Mouse (Mus musculus): Measurements from ENCODE around the gene Phyh.
"Not testable (repeated sequence)": the region's sequence is repeated elsewhere in the genome, so short reads cannot be mapped to it uniquely, and the experiment has no call there.

Phyh gene

DNA sequence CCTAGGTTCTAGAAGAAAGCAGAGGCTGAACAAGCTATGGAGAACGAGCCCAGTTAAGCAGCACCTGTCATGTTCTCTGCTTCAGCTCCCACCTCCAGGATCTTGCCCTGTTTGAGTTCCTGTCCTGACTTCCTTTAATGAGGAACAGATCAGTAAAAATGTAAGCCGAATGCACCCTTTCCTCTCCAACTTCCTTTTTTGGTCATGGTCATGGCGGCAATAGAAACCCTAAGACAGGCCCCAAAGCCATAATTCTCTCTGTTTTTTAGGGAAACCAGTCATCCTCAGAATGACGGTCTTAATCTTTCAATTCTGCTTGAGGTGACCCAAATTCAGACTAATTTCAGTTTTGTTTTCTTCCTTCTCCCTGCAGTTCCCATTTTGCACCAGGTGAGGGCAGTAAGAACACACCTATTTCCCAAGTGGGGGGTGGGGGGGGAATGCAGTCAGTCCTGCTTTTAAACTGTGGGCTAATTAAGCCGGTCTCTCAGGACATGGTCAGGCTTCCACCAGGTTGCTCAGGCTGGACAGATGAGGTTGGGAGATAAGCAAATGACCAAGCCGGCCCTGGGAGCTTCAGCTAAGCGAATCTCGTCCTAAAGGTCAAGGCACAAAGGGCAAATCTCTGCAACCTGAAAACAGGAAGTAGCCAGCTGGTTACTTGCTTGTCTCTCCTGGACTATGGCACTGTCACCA lies 1.3 kb upstream of the Phyh start:
- DNase-seq, result peak; percentile 54 to 77

- no peak for DNase-seq
These were observed 2.2 kb downstream of the Phyh start for GRCm38 (mm10) chr2:4921019-4921418.

- no peak for DNase-seq
These were observed 3.8 kb downstream of the Phyh start for GRCm38 (mm10) chr2:4922476-4923164.

- DNase-seq, result no peak
These were observed 8.6 kb downstream of the Phyh start for GRCm38 (mm10) chr2:4927391-4927790.

- no peak for DNase-seq
These were observed 10.4 kb downstream of the Phyh start for GRCm38 (mm10) chr2:4929230-4929629.

- DNase-seq, result no peak
These were observed 15.7 kb downstream of the Phyh start for GRCm38 (mm10) chr2:4934516-4934915.

DNA sequence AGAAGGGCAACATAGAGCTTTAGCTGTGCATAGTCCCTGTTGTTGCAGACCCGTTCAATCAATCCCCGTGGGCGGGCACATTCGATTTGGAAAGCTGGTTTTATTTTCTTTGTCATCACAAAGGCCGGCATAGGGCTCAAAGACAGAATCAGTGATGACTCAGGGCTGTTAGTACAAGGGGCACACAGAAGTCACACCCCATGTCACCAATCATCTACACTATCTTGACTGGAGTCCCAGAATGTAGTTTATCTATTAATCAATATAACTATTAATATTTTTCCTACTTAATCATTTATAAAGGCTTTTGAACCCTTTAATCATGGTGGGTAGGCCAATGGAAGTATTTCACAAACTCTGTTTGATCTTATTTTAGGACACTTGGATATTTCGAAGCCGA lies 19.1 kb downstream of the Phyh start:
- no peak for DNase-seq

- DNase-seq, result no peak
These were observed 22.0 kb downstream of the Phyh start for GRCm38 (mm10) chr2:4940861-4941260.

- DNase-seq, result not testable (repeated sequence)
These were observed 30.9 kb downstream of the Phyh start for GRCm38 (mm10) chr2:4949691-4950090.

DNA sequence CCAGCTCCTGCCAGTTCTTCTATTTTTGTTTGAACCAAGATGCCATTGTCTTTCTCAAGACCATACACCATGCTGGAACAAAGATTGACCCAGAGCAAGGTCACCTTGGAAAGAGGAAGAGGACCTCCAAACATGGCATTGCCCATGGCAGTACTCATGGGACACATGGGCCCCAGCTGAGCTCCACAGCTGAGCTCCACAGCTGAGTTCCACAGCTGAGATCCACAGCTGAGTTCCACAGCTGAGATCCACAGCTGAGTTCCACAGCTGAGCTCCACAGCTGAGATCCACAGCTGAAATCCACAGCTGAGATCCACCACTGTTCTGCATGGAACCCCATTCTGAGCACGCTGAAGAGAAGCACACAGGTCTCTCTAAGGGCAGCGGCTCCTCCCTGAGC lies 32.2 kb downstream of the Phyh start:
- no peak for DNase-seq

- DNase-seq, result no peak
These were observed 35.5 kb downstream of the Phyh start for GRCm38 (mm10) chr2:4954216-4954760.

DNA sequence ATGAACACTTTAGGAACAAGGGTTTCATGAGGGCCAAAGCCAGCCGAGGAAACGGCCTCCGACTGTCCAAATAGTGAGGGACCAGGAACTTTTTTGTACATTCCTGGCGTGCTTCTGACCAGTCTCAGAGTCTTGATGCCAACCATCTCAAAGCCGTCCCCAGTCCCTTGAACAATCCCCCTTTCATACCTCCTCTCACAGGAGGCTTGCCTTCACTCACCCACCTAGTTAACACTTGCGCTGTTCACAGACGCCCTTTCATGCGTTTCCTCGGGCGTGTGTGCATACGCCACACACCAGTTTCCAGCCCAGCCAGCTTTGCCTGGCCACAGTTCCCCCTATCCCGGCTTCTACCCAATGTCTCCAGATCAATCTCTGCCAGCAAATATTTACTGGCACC lies 39.2 kb downstream of the Phyh start:
- DNase-seq, result no peak

DNA sequence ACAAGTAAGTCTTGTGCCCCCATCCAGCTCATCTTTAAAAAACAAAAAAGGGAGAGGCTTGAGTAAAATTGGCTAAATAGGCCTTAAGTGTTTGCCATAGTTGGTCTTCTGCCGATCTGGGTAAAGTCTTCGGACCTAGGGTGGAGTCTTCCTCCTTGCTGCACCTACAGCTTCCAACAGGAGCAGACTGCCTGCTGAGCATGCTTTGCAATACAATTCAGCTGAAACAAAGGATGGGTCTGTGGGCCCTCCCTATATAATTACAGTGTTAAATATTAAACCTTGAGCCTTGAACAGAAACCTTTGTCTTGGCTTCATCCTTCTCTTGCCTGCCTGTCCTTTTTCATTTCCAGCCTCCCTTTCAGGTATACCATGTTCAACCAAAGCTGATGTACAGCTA lies 49.0 kb downstream of the Phyh start:
- no peak for DNase-seq

- DNase-seq, result no peak
These were observed 50.3 kb downstream of the Phyh start for GRCm38 (mm10) chr2:4969083-4969482.

DNA sequence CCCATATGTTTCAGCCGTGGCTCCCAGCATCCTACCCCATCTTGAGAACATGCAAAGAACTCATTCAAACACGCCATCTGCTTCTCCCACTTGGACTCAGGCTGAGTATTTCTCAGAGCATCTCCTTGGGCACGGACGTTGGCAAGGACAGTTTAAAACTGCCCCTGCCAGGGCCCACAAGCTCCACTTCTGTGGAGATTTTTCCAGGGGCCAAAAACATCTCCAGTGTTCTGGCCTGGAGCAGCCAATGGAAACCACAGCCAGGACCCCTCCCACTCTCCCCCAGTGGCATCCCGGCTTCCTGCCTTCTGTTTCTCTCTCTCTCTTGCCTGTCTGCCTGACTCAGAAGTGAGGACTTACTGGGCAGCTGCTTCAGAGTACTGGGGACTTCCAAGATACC lies 57.0 kb downstream of the Phyh start, which contains the start of gene Ucma:
Gene Ucma, plus strand, starts transcription at position 316 of the 400 bp plus-strand sequence.
- DNase-seq, result peak in 1 of 2 experiments; percentile 5

DNA sequence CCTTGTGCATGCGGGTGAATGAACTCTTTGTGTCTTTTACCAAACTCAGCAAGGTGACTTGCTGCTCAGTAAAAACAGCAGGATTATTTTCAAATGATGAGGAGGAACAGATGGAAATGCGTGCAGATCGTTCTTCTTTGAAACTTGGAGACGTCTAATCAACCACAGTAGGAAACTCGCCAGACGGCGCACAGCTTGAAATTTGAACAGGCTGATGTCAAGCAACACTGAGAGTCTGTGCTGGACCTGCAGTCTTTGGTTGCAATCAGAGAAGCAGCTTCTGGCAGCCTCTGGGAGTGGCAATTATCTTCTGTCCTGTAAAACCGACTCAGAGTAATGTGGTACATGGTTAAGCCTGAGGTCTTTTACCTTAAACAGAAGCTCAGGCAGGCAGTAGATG lies 59.3 kb downstream of the Phyh start:
- DNase-seq, result no peak

- DNase-seq, result no peak
These were observed 65.2 kb downstream of the Phyh start for GRCm38 (mm10) chr2:4983987-4984386.

DNA sequence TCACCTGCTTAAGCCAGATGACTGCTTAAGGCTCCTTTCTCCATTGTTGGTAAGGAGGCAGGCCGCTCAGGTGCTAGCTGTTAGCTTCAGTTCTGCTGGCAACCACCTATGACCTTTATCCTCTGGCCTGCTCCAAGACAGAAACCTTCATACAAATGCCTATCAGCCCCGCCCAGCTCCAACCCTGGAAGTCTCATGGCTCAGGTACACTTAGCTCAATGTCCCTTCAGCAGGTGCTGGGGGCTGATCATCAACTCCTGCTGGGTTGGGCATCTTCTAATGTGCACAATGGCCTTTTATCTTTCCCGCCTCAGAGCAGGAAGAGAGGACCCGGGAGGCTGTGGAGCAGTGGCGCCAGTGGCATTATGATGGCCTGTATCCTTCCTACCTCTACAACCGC lies 66.2 kb downstream of the Phyh start:
- no peak for DNase-seq

DNA sequence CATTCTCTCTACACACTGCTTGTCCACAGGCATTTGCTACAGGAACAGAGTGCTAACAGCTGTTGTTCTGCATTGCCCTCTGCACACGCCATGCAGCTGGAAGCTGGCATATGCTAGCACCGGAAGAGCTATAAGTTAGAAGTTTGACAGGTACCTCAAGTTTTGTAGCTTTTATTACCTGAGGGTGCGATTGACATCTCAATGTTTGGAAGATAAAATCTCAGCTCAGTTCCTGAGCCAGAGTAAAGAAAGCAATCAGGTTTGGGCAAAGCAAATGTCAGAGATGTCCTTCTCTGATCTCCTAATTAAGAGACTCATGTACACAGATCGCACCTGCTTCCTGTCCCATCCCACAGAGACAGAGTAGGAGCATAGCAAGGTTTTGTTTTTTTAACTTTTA lies 68.0 kb downstream of the Phyh start:
- no peak for DNase-seq

DNA sequence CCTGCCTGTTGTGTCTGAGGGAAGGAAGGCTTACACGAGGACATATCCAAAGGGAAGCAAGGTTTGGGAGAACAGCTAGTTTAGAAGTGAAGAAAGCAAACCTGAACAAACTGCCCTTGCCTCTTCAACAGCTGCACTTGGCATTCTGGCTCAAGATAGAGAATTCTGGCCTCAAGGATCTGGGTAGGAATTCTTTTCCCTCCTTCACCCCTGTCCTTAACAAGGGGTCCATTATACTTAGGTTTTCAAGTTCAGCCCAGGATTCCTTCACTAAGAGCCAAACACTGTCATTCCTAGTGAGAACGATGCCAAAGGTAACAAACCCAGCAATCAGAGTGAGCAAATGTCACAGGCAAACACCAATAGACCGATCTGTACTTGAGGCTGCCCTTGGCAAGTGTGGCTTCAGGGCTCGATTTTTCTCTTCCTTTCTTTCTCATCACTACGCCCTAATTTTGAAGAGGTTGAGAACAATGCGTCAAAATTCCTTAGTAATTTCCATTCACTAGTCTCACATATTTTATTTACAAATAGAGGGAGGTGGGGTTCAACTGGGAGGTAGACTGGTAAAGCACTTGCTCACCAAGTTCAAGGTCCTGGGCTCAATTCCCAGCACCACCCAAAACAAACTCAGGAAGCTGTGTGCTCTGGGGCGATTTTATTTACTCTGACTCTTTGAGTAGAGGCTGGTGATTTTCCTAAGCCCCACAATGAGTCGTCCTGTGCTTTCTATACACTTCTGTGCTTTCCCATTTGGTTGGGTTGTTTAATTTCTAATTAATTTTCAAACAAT lies 68.8 kb downstream of the Phyh start:
- DNase-seq, result no peak
